ENCODE assay signal across 9 mouse cellular contexts in genomic region chr1:23705489-23705888, GRCm38 (mm10). TPM values are rescaled to one million over a fixed set of nuclear protein-coding genes. Genes with fewer than 3 reads are reported as not detected.
DNase-seq lines count a peak whose midpoint lies in the region; ATAC-seq and TF ChIP-seq lines count a peak whose summit lies in the region.
"Had no signal": no experiment of that assay in that cellular context is flagged by ENCODE, and none has a peak within 500 bp of the region (broad histone marks: within the 10 kb centered on the region; RNA-seq: fewer than 3 reads in every experiment).

No protein-coding gene starts in this region.

- H3K9ac ChIP-seq in intestine, postnatal 0 days (ENCODE audit: low read depth, low read length), result no peak overlapping the region
- H3K9ac ChIP-seq in intestine, embryonic 16.5 days (ENCODE audit: low read depth, low read length), result no peak overlapping the region
- H3K9ac ChIP-seq in neural tube, embryonic 12.5 days, result no peak overlapping the region

- TF ChIP-seq CTCF in intestine, postnatal 0 days (IDR thresholded peaks at IDR 0.05; ENCODE audit: low read depth), result peak; percentile 67
- TF ChIP-seq CTCF in bone marrow macrophage, adult 2 months (IDR thresholded peaks at IDR 0.05; ENCODE audit: low read depth, low read length), result peak; percentile 49; the same call in 1 of the 2 replicates

- H3K36me3 ChIP-seq in intestine, postnatal 0 days (ENCODE audit: control insufficient read depth, insufficient read depth), result no peaks in the 10 kb centered on the region
- H3K36me3 ChIP-seq in intestine, embryonic 16.5 days (ENCODE audit: control insufficient read depth, insufficient read depth, low read length), result no peaks in the 10 kb centered on the region
- H3K36me3 ChIP-seq in forebrain, embryonic 10.5 days (replicated peaks), result no peaks in the 10 kb centered on the region
- no peaks in the 10 kb centered on the region for H3K36me3 ChIP-seq in neural tube, embryonic 12.5 days

- intact Hi-C loops in left cerebral cortex, postnatal 14 days (cut with DNase I), result loop anchor here (2.0 to 10.0 kb wide), 4 partner anchors 119 to 542 kb away; no protein-coding TSS in a partner anchor

- ATAC-seq in intestine, postnatal 0 days, result no peak
- no peak for ATAC-seq in intestine, embryonic 16.5 days
- ATAC-seq in neural tube, embryonic 12.5 days (ENCODE audit: low FRiP score, low read depth), result peak; percentile 78

- no peaks in the 10 kb centered on the region for H3K4me1 ChIP-seq in intestine, postnatal 0 days (replicated peaks; ENCODE audit: control insufficient read depth, insufficient read depth, low read length)
- H3K4me1 ChIP-seq in intestine, embryonic 16.5 days (ENCODE audit: control insufficient read depth, insufficient read depth, low read length), result no peaks in the 10 kb centered on the region
- H3K4me1 ChIP-seq in bone marrow macrophage, adult 2 months (ENCODE audit: control insufficient read depth, insufficient read depth, low read length), result no peaks in the 10 kb centered on the region
- H3K4me1 ChIP-seq in forebrain, embryonic 10.5 days, result no peaks in the 10 kb centered on the region
- H3K4me1 ChIP-seq in neural tube, embryonic 12.5 days, result no peaks in the 10 kb centered on the region
- H3K4me1 ChIP-seq: megakaryocyte, embryonic 14.5 days had no signal

- no peak overlapping the region for H3K4me3 ChIP-seq in intestine, postnatal 0 days (ENCODE audit: low read depth, low read length)
- H3K4me3 ChIP-seq in intestine, embryonic 16.5 days (ENCODE audit: low read length), result no peak overlapping the region
- H3K4me3 ChIP-seq in bone marrow macrophage, adult 2 months (ENCODE audit: insufficient read depth, low read length), result no peak overlapping the region
- no peak overlapping the region for H3K4me3 ChIP-seq in forebrain, embryonic 10.5 days
- H3K4me3 ChIP-seq in neural tube, embryonic 12.5 days, result no peak overlapping the region
- H3K4me3 ChIP-seq: megakaryocyte, embryonic 14.5 days had no signal

- H3K4me2 ChIP-seq in intestine, postnatal 0 days (replicated peaks; ENCODE audit: low read depth), result no peak overlapping the region
- no peak overlapping the region for H3K4me2 ChIP-seq in intestine, embryonic 16.5 days (ENCODE audit: low read depth, low read length)
- no peak overlapping the region for H3K4me2 ChIP-seq in neural tube, embryonic 12.5 days (replicated peaks)

- 25% methylated on average over 6 of the region's 6 CpGs for WGBS in intestine, postnatal 0 days
- 27% methylated on average over 6 of the region's 6 CpGs for WGBS in intestine, embryonic 16.5 days
- WGBS in forebrain, embryonic 10.5 days, result 25% methylated on average over 6 of the region's 6 CpGs
- 26% methylated on average over 6 of the region's 6 CpGs for WGBS in neural tube, embryonic 12.5 days

- no peaks in the 10 kb centered on the region for H3K27me3 ChIP-seq in intestine, postnatal 0 days (replicated peaks; ENCODE audit: control insufficient read depth, insufficient read depth, low read length)
- H3K27me3 ChIP-seq in intestine, embryonic 16.5 days (replicated peaks; ENCODE audit: control insufficient read depth, insufficient read depth, low read length), result no peaks in the 10 kb centered on the region
- no peaks in the 10 kb centered on the region for H3K27me3 ChIP-seq in forebrain, embryonic 10.5 days (ENCODE audit: poor library complexity, severe bottlenecking)
- H3K27me3 ChIP-seq in neural tube, embryonic 12.5 days (replicated peaks), result no peaks in the 10 kb centered on the region
- H3K27me3 ChIP-seq: megakaryocyte, embryonic 14.5 days had no signal

- no peak overlapping the region for H3K27ac ChIP-seq in intestine, postnatal 0 days (ENCODE audit: low read depth, low read length)
- no peak overlapping the region for H3K27ac ChIP-seq in intestine, embryonic 16.5 days (ENCODE audit: low read length)
- no peak overlapping the region for H3K27ac ChIP-seq in bone marrow macrophage, adult 2 months (ENCODE audit: insufficient read depth, low read depth, low read length)
- H3K27ac ChIP-seq in forebrain, embryonic 10.5 days, result no peak overlapping the region
- no peak overlapping the region for H3K27ac ChIP-seq in neural tube, embryonic 12.5 days

- no peak for TF ChIP-seq POLR2A in bone marrow macrophage, adult 2 months (IDR thresholded peaks at IDR 0.05; ENCODE audit: borderline replicate concordance, low read depth, low read length)

- H3K9me3 ChIP-seq in intestine, postnatal 0 days (ENCODE audit: control insufficient read depth), result no peaks in the 10 kb centered on the region
- H3K9me3 ChIP-seq in intestine, embryonic 16.5 days (ENCODE audit: control insufficient read depth, low read length), result no peaks in the 10 kb centered on the region
- H3K9me3 ChIP-seq in forebrain, embryonic 10.5 days, result no peaks in the 10 kb centered on the region
- H3K9me3 ChIP-seq in neural tube, embryonic 12.5 days, result no peaks in the 10 kb centered on the region

- DNase-seq in forebrain, embryonic 10.5 days (ENCODE audit: extremely low spot score, low spot score), result peak; percentile 54
- peak; percentile 24 for DNase-seq in kidney, adult 11 months
- DNase-seq in left cerebral cortex, postnatal 14 days (ENCODE audit: low spot score in 2 of 2), result peak; percentile 62 to 76
- DNase-seq in testis, postnatal 14 days (ENCODE audit: low spot score), result peak; percentile 6

RNA-seq across cellular contexts. Expression of gene B3gat2, which starts 56.1 kb away (rescaled TPM):
- 0.25 and 0.26 TPM in 2 replicates for polyA plus RNA-seq in intestine, postnatal 0 days (2015; fragmentation: Nextera tagmentation; extraction: Ambion mirVana)
- 0.24 and 0.29 TPM in 2 replicates for polyA plus RNA-seq in intestine, embryonic 16.5 days (2015; fragmentation: Nextera tagmentation; extraction: Ambion mirVana)
- polyA plus RNA-seq in bone marrow macrophage, adult 2 months (2012; ENCODE audit: insufficient read depth, insufficient read length, missing spikeins), result not detected in 2 replicates
- 0.55 and 0.77 TPM in 2 replicates for polyA plus RNA-seq in forebrain, embryonic 10.5 days (2016; fragmentation: Nextera tagmentation; extraction: Ambion mirVana)
- total RNA-seq in left cerebral cortex, postnatal 14 days (2021), result 10 to 100 TPM; 11.5 to 12.0 TPM
- polyA plus RNA-seq in neural tube, embryonic 12.5 days (2016; fragmentation: Nextera tagmentation; extraction: Ambion mirVana), result 5.6 and 6.1 TPM in 2 replicates

Comparison
In these comparisons a context has a peak if more than half of its experiments do, and no peak if none do; other contexts are left out.
1. DNase-seq: peak in every context shown above with its lines; median percentile 69 in left cerebral cortex, postnatal 14 days; 54 in forebrain, embryonic 10.5 days; 24 in kidney, adult 11 months; 6 in testis, postnatal 14 days.